Mouse (Mus musculus) G1E-ER4 (cell line): ENCODE measurements around the gene Igfbp7. TPM values are rescaled to one million over a fixed set of nuclear protein-coding genes. Genes with fewer than 3 reads are reported as not detected.

ENCODE experiments used
- GATA1 ChIP-seq: IDR thresholded peaks from one replicate; pipeline ENCODE4 v1.8.0; 2012; ENCODE audit warnings: low read length, inconsistent platforms
- polyA plus RNA-seq: library from polyadenylated mRNA; stranded (reverse); fragments of >175 nt; gene quantifications from 2 replicates; pipeline ENCODE4 v1.2.3, GENCODE M21; 2012

The Igfbp7 gene
- polyA plus RNA-seq, 1 experiment = not detected

- no peak for TF ChIP-seq GATA1
Observed at GRCm38 (mm10) chr5:77388359-77388758, 19.5 kb downstream of the Igfbp7 start.

DNA sequence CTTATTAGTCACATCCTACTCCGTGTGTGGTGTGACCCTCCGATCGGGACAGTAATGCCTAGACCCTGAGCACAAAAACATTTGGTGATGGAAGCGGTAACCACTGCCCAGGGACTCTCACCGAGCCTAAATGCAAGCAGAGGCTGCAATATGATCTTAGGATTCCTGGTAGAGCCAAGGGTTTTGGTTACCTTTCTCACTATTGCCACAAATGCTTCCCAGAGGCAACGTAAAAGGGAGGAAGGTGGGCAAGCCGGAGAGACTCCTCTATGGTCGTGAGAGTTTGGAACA, 20.5 kb downstream of the Igfbp7 start:
- TF ChIP-seq GATA1 = no peak

DNA sequence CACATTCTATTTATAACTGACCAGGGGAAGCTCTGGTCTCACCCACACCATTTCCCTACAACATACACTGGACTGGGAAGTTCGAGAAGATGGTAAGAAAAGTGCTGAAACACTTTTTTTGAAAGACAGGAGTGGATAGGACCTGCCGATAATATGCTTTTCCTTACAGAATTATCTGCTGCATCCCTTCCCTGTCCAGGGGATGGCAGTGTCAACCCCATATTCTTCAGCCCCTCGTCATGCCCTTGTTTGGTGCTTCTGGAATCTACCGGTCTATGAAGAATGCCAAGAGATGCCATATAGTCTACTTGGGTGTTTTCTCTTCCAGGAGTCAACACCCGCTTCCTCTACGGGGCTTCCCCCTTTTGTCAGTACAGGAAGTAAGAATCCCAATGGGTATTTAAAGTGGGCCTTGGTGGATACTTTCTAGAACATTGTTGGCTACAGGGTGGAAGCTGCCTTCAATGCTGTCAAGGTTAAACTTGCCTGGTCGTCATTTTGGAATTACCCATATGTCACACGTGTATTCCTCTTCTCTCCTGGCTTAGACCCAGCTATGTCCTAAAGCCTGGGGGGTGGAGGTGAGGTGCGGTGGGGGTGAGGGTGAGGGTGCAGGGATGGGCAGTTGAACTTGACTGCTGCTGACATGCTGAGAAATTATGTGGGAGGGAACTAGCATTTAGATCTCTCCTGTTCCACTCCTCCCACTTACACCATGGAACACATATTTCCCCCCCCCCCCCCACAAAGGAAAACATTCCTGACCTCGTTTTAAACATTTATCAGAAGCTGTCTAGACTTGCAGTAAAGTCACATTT, 21.0 kb downstream of the Igfbp7 start:
- TF ChIP-seq GATA1 = no peak

- no peak for TF ChIP-seq GATA1
Observed at GRCm38 (mm10) chr5:77385900-77386595, 21.8 kb downstream of the Igfbp7 start.

- TF ChIP-seq GATA1 = no peak
Observed at GRCm38 (mm10) chr5:77385221-77385620, 22.6 kb downstream of the Igfbp7 start.

- no peak for TF ChIP-seq GATA1
Observed at GRCm38 (mm10) chr5:77384724-77385123, 23.1 kb downstream of the Igfbp7 start.

DNA sequence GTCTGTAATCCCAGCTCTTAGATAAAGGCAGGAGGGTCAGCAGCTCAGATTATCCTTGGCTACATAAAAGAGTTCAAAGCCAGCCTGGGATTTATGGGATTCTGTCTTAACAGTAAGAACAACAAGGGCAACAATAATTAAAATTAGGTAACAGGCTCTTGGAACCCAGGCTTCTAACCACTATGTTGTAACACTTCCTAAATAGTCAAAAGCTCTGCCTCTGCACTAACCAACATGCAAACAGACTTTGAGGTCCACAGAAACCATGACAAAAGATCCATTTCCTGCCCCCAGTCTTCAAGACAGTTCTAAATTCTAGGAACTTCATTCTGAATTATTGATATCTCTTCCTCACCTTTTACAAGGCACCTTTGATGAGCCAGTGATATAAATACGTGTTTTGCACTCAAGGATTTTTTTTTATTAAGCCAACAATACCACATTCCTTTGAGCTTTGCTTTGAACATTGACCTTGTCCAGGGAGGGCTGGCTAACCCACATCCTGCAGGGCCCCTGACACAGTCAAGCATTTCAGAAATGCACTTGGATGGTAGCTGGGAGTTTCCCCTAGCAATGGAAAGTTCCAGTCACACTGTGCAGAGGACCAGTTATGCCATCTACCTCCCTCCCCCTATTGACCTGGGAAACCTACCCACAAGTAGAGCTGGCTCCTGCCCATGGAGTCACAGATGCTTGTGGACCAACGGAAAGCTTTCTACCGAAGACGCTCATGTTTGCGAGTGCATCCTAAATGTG, 23.9 kb downstream of the Igfbp7 start:
- TF ChIP-seq GATA1 = no peak

- no peak for TF ChIP-seq GATA1
Observed at GRCm38 (mm10) chr5:77381686-77382085, 26.2 kb downstream of the Igfbp7 start.

DNA sequence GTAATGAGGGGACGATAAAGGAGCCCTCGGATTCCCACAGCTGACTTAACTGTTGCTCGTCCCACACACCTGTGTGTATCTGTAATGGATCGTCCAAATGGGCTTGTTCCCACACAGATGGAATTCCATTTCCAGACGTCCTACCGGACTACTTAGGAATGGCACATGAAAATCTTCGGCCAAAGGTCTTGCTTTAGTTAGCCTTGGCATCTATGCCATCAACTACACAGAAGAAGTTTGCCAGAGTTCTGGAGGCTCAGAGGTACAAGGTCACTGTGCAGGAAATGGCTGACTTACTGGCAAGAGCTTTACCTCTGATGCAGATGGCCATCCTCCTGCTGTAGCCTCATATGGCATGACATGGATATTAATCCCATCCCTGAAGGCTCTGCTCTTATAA, 26.6 kb downstream of the Igfbp7 start:
- no peak for TF ChIP-seq GATA1

GRCm38 (mm10) chr5:77380321-77380901, 27.4 kb downstream of the Igfbp7 start:
- TF ChIP-seq GATA1 = no peak

DNA sequence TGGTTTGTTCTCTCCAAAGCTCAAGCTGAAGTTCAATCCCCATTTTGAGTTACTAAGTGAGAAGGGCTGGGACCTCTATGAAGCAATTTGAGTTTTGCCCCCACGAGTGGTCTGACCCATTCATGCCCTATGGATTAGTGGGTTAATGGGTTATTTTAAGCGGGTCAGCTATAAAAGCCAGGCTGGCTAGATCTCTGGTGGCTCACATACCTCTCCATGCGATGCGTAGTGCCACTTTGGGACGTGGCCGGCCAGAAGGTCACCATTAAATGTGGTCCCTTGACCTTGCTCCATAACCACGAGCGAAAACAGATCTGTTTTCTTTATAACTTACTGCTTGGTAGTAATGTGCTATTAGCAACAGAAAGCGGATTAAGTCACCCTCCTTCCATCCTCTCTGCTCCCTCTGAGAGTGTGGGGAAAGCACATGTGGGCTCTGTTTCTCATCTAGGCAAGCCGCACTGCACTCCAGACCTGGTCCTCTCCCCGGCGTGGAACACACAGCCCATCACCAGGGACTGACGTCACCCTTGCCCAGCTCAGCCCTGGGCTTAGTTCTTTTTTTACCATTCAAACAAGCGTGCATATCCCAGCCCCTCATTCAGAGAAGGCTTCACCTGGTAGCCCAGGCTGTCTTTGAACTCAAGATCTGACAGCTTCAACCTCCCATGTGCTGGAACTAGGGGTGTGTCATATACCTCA, 28.3 kb downstream of the Igfbp7 start:
- no peak for TF ChIP-seq GATA1

GRCm38 (mm10) chr5:77378027-77378426, 29.8 kb downstream of the Igfbp7 start:
- no peak for TF ChIP-seq GATA1

DNA sequence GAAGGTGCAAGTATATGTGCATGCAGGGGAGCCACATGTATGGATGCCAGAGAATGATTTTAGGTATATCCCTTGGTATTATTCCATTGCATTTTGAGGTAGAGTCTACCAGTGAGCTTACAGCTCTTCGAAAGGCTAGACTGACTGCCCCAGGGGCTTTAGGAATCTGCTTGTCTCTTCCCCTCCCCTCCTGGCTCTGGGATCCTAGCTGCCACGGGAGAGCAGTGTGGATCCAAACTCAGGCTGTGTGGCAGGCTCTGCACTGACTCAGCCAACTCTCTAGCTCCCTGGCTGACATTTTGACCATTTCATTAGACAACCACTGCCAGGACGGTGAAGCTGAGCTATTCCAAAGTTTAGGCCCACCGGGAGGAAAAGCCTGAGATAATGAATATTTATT, 32.3 kb downstream of the Igfbp7 start:
- no peak for TF ChIP-seq GATA1

DNA sequence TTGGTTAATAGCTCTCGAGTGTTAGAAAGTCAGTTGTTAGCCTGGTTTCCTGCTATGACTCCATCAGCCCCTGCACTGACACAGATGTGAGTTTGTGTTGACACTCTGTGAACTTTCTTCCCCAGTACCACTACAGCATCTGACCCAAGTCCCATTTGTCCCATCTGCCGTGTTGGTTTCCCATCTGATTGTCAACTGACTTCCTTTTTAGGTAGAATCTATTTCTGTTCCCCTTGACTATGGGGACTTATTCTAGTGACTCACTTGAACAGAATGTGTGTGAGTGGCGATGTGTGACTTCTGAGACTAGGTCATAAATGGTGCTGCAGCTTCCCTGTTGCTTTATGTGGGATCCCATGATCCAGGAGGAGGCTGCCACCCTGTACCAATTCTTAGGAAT, 32.9 kb downstream of the Igfbp7 start:
- TF ChIP-seq GATA1 = no peak

GRCm38 (mm10) chr5:77372778-77373177, 35.1 kb downstream of the Igfbp7 start:
- TF ChIP-seq GATA1 = no peak
